Mouse (Mus musculus): Measurements from ENCODE around the gene Sat1.
A peak's percentile ranks its signal among the peaks of the same experiment; 100 is the strongest.
"Not testable (repeated sequence)": the region's sequence is repeated elsewhere in the genome, so short reads cannot be mapped to it uniquely, and the experiment has no call there.

Gene Sat1

GRCm38 (mm10) chrX:155216271-155216670 lies at the start of gene Sat1:
Sat1 (minus strand) TSS chrX:155216449.
- no peaks in the 10 kb centered on the region for H3K36me3 ChIP-seq (ENCODE audit: control insufficient read depth, insufficient read depth, low read length, poor library complexity, severe bottlenecking)
- DNase-seq (ENCODE audit: low read depth, low spot score), result peak; percentile 95
- no peaks in the 10 kb centered on the region for H3K27me3 ChIP-seq (ENCODE audit: control insufficient read depth, insufficient read depth, low read length, poor library complexity, severe bottlenecking)

DNA sequence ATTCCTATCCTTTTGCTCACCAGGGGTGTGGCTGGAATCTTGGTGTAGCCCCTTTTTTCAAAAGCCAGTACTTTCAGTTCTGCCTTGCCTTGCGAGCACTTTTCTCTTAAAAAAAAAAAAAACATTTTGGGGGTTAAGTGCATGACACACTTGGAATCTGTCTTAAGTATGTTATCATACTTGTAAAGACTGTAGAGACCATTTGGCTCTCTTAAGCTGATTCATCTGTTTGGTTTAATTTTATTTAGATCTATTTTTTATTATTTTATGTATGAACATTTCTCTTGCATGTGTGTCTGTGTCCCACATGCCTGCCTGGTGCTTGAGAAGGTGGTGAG lies 46.6 kb upstream of the Sat1 start:
- no peaks in the 10 kb centered on the region for H3K27me3 ChIP-seq (ENCODE audit: control insufficient read depth, insufficient read depth, low read length, poor library complexity, severe bottlenecking)
- no peak for DNase-seq (ENCODE audit: low read depth, low spot score)

DNA sequence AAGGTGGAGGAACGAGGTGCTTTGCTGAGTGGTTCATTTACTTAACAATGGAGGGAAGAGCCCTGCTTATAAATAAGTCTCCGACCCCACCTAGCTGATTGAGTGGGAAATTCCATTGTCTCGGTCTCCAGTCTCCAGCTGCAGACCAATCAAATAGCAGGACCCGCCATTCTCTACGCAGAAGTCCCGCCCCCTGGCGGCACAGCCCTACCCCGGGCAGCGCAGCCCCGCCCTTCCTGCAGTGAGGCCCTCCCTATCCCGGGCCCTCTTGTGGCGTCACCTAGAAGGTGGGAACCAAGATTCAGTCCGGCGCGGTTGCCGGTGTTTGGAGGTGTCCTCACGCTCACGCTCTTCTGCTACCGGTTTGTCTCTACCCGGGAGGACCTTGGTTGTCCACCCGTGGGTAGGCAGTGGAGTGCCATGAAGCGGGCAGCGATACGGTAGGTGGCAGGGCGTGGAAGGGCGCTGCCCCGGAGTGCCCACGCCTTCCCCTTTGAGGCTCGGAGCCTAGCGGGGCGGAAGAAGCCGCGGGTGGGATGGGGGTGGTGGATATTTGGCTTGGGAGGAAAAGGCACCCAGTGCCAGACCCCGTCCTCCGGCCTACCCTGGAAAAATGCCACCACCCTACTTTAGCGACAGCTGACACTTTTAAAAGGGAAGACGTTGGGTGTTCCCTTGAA lies 46.1 kb upstream of the Sat1 start, which contains the start of gene Acot9:
Acot9 (plus strand) TSS at position 209 of the 680 bp plus-strand sequence.
- peak; percentile 94 for DNase-seq (ENCODE audit: low read depth, low spot score)
- H3K36me3 ChIP-seq (ENCODE audit: control insufficient read depth, insufficient read depth, low read length, poor library complexity, severe bottlenecking), result no peaks in the 10 kb centered on the region
- no peaks in the 10 kb centered on the region for H3K27me3 ChIP-seq (ENCODE audit: control insufficient read depth, insufficient read depth, low read length, poor library complexity, severe bottlenecking)

More for the DNA sequence above, 46.6 kb upstream of the Sat1 start:
- no peaks in the 10 kb centered on the region for H3K36me3 ChIP-seq (ENCODE audit: control insufficient read depth, insufficient read depth, low read length, poor library complexity, severe bottlenecking)

- H3K27me3 ChIP-seq (ENCODE audit: control insufficient read depth, insufficient read depth, low read length, poor library complexity, severe bottlenecking), result no peaks in the 10 kb centered on the region
- DNase-seq (ENCODE audit: low read depth, low spot score), result no peak
- H3K36me3 ChIP-seq (ENCODE audit: control insufficient read depth, insufficient read depth, low read length, poor library complexity, severe bottlenecking), result no peaks in the 10 kb centered on the region
Measured at GRCm38 (mm10) chrX:155256856-155257255, 40.6 kb upstream of the Sat1 start.

GRCm38 (mm10) chrX:155218277-155218676 lies 2.0 kb upstream of the Sat1 start:
- H3K36me3 ChIP-seq (ENCODE audit: control insufficient read depth, insufficient read depth, low read length, poor library complexity, severe bottlenecking), result no peaks in the 10 kb centered on the region
- no peaks in the 10 kb centered on the region for H3K27me3 ChIP-seq (ENCODE audit: control insufficient read depth, insufficient read depth, low read length, poor library complexity, severe bottlenecking)

DNA sequence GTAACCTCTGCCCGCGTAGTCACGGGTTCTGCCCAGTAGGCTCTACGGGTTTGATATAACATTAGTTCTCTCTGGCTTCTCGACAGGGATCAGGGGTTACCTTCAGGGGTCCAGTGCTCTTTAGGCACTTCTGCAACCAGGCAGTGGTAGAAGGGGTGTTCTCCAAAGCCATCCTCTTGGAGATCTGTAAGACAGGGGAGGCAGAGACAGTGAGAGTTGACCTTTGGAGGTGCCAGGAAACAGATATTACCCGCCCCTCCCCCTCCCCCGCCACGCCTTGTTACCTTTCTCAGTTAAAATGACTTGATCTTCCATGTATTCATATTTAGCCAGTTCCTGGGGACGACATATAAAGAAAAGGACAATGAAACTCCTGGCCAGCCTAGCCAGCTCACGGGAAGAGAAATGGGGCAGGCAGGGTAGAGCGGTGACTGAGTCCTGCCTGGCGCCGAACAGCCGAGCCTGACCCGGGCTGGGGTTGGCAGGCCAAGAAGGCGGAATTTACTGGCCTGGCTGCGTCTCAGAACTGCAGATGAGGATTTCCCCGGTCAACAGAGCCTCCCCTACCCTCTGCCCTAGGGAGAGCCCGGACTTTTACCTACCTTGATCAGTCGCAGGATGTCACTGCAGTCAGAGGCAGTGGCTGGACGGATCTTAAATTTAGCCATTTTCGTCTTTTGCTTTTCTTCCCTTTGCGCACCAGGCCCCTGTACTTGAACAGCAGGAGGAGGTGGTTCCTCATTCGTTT lies 574 bp downstream of the Sat1 start:
- no peaks in the 10 kb centered on the region for H3K27me3 ChIP-seq (ENCODE audit: control insufficient read depth, insufficient read depth, low read length, poor library complexity, severe bottlenecking)
- peak; percentile 45 for DNase-seq (ENCODE audit: low read depth, low spot score)
- H3K36me3 ChIP-seq (ENCODE audit: control insufficient read depth, insufficient read depth, low read length, poor library complexity, severe bottlenecking), result no peaks in the 10 kb centered on the region

More at GRCm38 (mm10) chrX:155218277-155218676, 2.0 kb upstream of the Sat1 start:
- peak; percentile 12 for DNase-seq (ENCODE audit: low read depth, low spot score)

GRCm38 (mm10) chrX:155214291-155215136 lies 1.7 kb downstream of the Sat1 start:
- DNase-seq (ENCODE audit: low read depth, low spot score), result peak; percentile 51
- H3K36me3 ChIP-seq (ENCODE audit: control insufficient read depth, insufficient read depth, low read length, poor library complexity, severe bottlenecking), result no peaks in the 10 kb centered on the region
- no peaks in the 10 kb centered on the region for H3K27me3 ChIP-seq (ENCODE audit: control insufficient read depth, insufficient read depth, low read length, poor library complexity, severe bottlenecking)

- no peak for DNase-seq (ENCODE audit: low read depth, low spot score)
- no peaks in the 10 kb centered on the region for H3K27me3 ChIP-seq (ENCODE audit: control insufficient read depth, insufficient read depth, low read length, poor library complexity, severe bottlenecking)
- no peaks in the 10 kb centered on the region for H3K36me3 ChIP-seq (ENCODE audit: control insufficient read depth, insufficient read depth, low read length, poor library complexity, severe bottlenecking)
Measured at GRCm38 (mm10) chrX:155208671-155209070, 7.6 kb downstream of the Sat1 start.

DNA sequence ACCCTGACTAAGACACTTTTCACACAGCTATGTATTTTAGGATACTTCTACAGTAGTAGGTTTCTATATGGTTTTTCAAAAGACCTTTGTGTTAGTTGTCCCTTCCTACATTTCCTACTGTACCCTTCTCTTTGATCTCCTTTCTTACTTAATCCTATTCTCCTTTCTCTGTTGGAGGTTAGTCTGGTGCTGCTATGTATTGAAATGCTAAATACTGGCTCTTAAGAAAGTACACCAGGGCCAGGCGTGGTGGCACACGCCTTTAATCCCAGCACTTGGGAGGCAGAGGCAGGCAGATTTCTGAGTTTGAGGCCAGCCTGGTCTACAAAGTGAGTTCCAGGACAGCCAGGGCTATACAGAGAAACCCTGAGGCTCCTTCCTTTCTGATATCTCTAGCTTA lies 10.8 kb downstream of the Sat1 start:
- not testable (repeated sequence) for DNase-seq (ENCODE audit: low read depth, low spot score); H3K27me3 ChIP-seq (ENCODE audit: control insufficient read depth, insufficient read depth, low read length, poor library complexity, severe bottlenecking); H3K36me3 ChIP-seq (ENCODE audit: control insufficient read depth, insufficient read depth, low read length, poor library complexity, severe bottlenecking)

- no peaks in the 10 kb centered on the region for H3K27me3 ChIP-seq (ENCODE audit: control insufficient read depth, insufficient read depth, low read length, poor library complexity, severe bottlenecking)
- DNase-seq (ENCODE audit: low read depth, low spot score), result no peak
- H3K36me3 ChIP-seq (ENCODE audit: control insufficient read depth, insufficient read depth, low read length, poor library complexity, severe bottlenecking), result no peaks in the 10 kb centered on the region
Measured at GRCm38 (mm10) chrX:155202406-155203305, 13.6 kb downstream of the Sat1 start.

GRCm38 (mm10) chrX:155201799-155202198 lies 14.4 kb downstream of the Sat1 start:
- Histone ChIP-seq H3K27me3 (ENCODE audit: control insufficient read depth, insufficient read depth, low read length, poor library complexity, severe bottlenecking) (no peaks in the 10 kb centered on the region), H3K36me3 (ENCODE audit: control insufficient read depth, insufficient read depth, low read length, poor library complexity, severe bottlenecking) (no peaks in the 10 kb centered on the region)
- no peak for DNase-seq (ENCODE audit: low read depth, low spot score)

DNA sequence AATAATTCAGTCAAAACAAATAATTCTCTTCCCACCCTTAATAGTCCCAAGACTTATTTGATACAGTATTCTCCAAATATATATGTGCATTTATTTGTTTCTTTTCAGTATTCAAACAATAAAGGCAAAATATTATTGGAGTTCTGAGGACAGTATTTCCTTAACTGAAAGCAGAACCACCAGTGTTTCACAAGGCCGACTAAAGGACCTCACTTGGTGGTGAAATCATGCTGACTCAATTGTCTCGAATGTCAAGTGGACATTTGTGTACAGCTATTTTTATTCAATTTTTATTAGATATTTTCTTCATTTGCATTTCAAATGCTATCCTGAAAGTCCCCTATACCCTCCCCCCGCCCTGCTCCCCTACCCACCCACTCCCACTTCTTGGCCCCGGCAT lies 21.3 kb downstream of the Sat1 start:
- no peaks in the 10 kb centered on the region for H3K36me3 ChIP-seq (ENCODE audit: control insufficient read depth, insufficient read depth, low read length, poor library complexity, severe bottlenecking)
- no peak for DNase-seq (ENCODE audit: low read depth, low spot score)

GRCm38 (mm10) chrX:155193732-155194443 lies 22.4 kb downstream of the Sat1 start:
- no peak for DNase-seq (ENCODE audit: low read depth, low spot score)
- no peaks in the 10 kb centered on the region for H3K36me3 ChIP-seq (ENCODE audit: control insufficient read depth, insufficient read depth, low read length, poor library complexity, severe bottlenecking)
- H3K27me3 ChIP-seq (ENCODE audit: control insufficient read depth, insufficient read depth, low read length, poor library complexity, severe bottlenecking), result no peaks in the 10 kb centered on the region

More for the DNA sequence above, 21.3 kb downstream of the Sat1 start:
- H3K27me3 ChIP-seq (ENCODE audit: control insufficient read depth, insufficient read depth, low read length, poor library complexity, severe bottlenecking), result no peaks in the 10 kb centered on the region

Data from splenic B cell, adult 2 months (primary cell).